8 mouse cellular contexts compared by ENCODE assay signal in the genomic region with DNA sequence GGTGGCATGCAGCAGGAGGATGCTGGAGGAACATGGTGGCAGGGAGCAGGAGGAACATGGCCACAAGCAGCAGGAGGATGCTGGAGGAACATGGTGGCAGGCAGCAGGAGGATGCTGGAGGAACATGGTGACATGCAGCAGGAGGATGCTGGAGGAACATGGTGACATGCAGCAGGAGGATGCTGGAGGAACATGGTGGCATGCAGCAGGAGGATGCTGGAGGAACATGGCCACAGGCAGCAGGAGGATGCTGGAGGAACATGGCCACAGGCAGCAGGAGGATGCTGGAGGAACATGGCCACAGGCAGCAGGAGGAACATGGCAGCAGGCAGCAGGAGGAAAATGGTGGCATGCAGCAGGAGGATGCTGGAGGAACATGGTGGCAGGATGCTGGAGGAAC. TPM values are rescaled to one million over a fixed set of nuclear protein-coding genes. Genes with fewer than 3 reads are reported as not detected.
DNase-seq lines count a peak whose midpoint lies in the region.

No protein-coding gene starts in this region.

- intact Hi-C loops in gastrocnemius, postnatal 36 days (cut with DNase I), result loop anchor here (5.0 kb wide), 2 partner anchors 217 to 292 kb away; no protein-coding TSS in a partner anchor

- peak; percentile 36 for DNase-seq in adrenal gland, adult 2 months
- peak; percentile 40 to 44 for DNase-seq in cerebellum, postnatal 25 days
- peak; percentile 48 to 68 for DNase-seq in gastrocnemius, postnatal 36 days
- peak; percentile 23 for DNase-seq in layer of hippocampus, adult 9-11 months
- DNase-seq in lung, postnatal 10 days, result peak; percentile 41
- DNase-seq in right cerebral cortex, postnatal 10 days (ENCODE audit: low spot score in 2 of 2), result peak; percentile 50 to 57
- DNase-seq in thymus, adult 18-20 months, result peak; percentile 36 to 41
- peak; percentile 47 for DNase-seq in urinary bladder, postnatal 25 days (ENCODE audit: low spot score)

RNA-seq across cellular contexts. Expression of gene Slc25a33, which starts 36.3 kb away (rescaled TPM):
- total RNA-seq in adrenal gland, adult 2 months (2021), result 10 to 100 TPM; 18.7 to 26.7 TPM
- polyA plus RNA-seq in adrenal gland, adult 2 months (2012; rRNA removed), result 29.0 and 43.2 TPM in 2 replicates
- total RNA-seq in gastrocnemius, postnatal 36 days (2021), result 10 to 100 TPM; 10.8 to 12.5 TPM

Comparison
In these comparisons a context has a peak if more than half of its experiments do, and no peak if none do; other contexts are left out.
1. Peak in every context shown above with its lines: DNase-seq.